Mouse (Mus musculus) liver, embryonic 14.5 days (tissue): ENCODE results near the gene Knstrn.

Source experiments
- CTCF ChIP-seq: IDR thresholded peaks from 2 replicates; pipeline ENCODE4 v1.5.1; 2016; ENCODE audit warnings: antibody characterized with exemption, low read depth, control low read depth
- EP300 ChIP-seq: IDR thresholded peaks from 2 replicates; pipeline ENCODE4 v1.6.1; 2016; ENCODE audit warnings: antibody characterized with exemption, low read depth

- TF ChIP-seq CTCF: no peak
- no peak for TF ChIP-seq EP300
Measured at GRCm38 (mm10) chr2:118851756-118852155, 38.0 kb downstream of the Knstrn start.
